Mouse (Mus musculus): Measurements from ENCODE around the gene Ccr1l1.

GRCm38 (mm10) chr9:123997719-123998118, 19.5 kb upstream of the Ccr1l1 start:
- TF ChIP-seq GATA1 (IDR thresholded peaks at IDR 0.05; ENCODE audit: borderline replicate concordance, low read length): no peak
- no peak for TF ChIP-seq FLI1 (IDR thresholded peaks at IDR 0.05; ENCODE audit: low read length)

Measured in megakaryocyte, embryonic 14.5 days (primary cell).